Mouse (Mus musculus) adrenal gland, postnatal 25 days (tissue): ENCODE results near the gene Tubb3. TPM values are rescaled to one million over a fixed set of nuclear protein-coding genes. Genes with fewer than 3 reads are reported as not detected.
A peak's percentile ranks its signal among the peaks of the same experiment; 100 is the strongest.

ENCODE experiments used
- DNase-seq: peaks from one replicate; pipeline ENCODE4 v3.0.0; 2021; ENCODE audit warnings: mixed read lengths
- long read RNA-seq: library from polyadenylated mRNA; stranded (forward); transcript quantifications from one replicate; pipeline ENCODE4 v2.0.0, GENCODE M21; 2021
- total RNA-seq: library from RNA; stranded (reverse); gene quantifications from 2 replicates; pipeline ENCODE4 v1.2.3, GENCODE M21; 2021

Tubb3 gene
- total RNA-seq = 1.7 and 2.8 TPM in 2 replicates
- long read RNA-seq, transcript Tubb3-201 (4 exons, 1,868 nt) = major isoform, 7 of 8 reads
- long read RNA-seq, partial matches to known transcripts = 1 of 8 reads
- long read RNA-seq, other reads (novel, unspliced or antisense) = 0 of 8 reads

GRCm38 (mm10) chr8:123411246-123411645 lies at the start of gene Tubb3:
TSS of gene Tubb3 (plus strand) at chr8:123411424.
- peak; percentile 68 for DNase-seq

GRCm38 (mm10) chr8:123373403-123374238 lies 37.6 kb upstream of the Tubb3 start, which contains the start of gene Tcf25:
TSS of gene Tcf25 (plus strand) at chr8:123373753.
- DNase-seq = peak; percentile 95

GRCm38 (mm10) chr8:123374239-123374578 lies 37.0 kb upstream of the Tubb3 start:
- peak; percentile 97 for DNase-seq

- no peak for DNase-seq
These were observed 35.5 kb upstream of the Tubb3 start for GRCm38 (mm10) chr8:123375701-123376100.

GRCm38 (mm10) chr8:123376106-123376505 lies 35.1 kb upstream of the Tubb3 start:
- no peak for DNase-seq

- DNase-seq = no peak
These were observed 29.5 kb upstream of the Tubb3 start for GRCm38 (mm10) chr8:123381711-123382110.

GRCm38 (mm10) chr8:123382516-123382915 lies 28.7 kb upstream of the Tubb3 start:
- DNase-seq = no peak

- peak; percentile 42 for DNase-seq
These were observed 26.2 kb upstream of the Tubb3 start for GRCm38 (mm10) chr8:123384883-123385540.

GRCm38 (mm10) chr8:123387041-123387440 lies 24.2 kb upstream of the Tubb3 start:
- peak; percentile 41 for DNase-seq

- DNase-seq = no peak
These were observed 23.4 kb upstream of the Tubb3 start for GRCm38 (mm10) chr8:123387801-123388200.

GRCm38 (mm10) chr8:123389026-123389425 lies 22.2 kb upstream of the Tubb3 start:
- DNase-seq = no peak

- no peak for DNase-seq
These were observed 12.9 kb upstream of the Tubb3 start for GRCm38 (mm10) chr8:123398308-123398707.

GRCm38 (mm10) chr8:123401936-123402335 lies 9.3 kb upstream of the Tubb3 start:
- no peak for DNase-seq

GRCm38 (mm10) chr8:123402730-123403326 lies 8.4 kb upstream of the Tubb3 start:
- no peak for DNase-seq

- DNase-seq = no peak
These were observed 6.7 kb upstream of the Tubb3 start for GRCm38 (mm10) chr8:123404521-123404920.

- DNase-seq = peak; percentile 64
These were observed 4.4 kb upstream of the Tubb3 start, which contains the start of gene Mc1r for GRCm38 (mm10) chr8:123406786-123407185. TSS of gene Mc1r (plus strand) at chr8:123407107.

GRCm38 (mm10) chr8:123407612-123408011 lies 3.6 kb upstream of the Tubb3 start:
- DNase-seq = no peak

GRCm38 (mm10) chr8:123408586-123409544 lies 2.4 kb upstream of the Tubb3 start:
- DNase-seq = peak; percentile 67

- DNase-seq = peak; percentile 62
These were observed 1.1 kb upstream of the Tubb3 start for GRCm38 (mm10) chr8:123410049-123410587.

GRCm38 (mm10) chr8:123410788-123411187 lies 436 bp upstream of the Tubb3 start:
- no peak for DNase-seq

- DNase-seq = no peak
These were observed 630 bp downstream of the Tubb3 start for GRCm38 (mm10) chr8:123411781-123412327.
